Mouse (Mus musculus) lung, postnatal 0 days (tissue): ENCODE data around the gene Zfp143.

Experiments used
- CTCF ChIP-seq: IDR thresholded peaks from 2 replicates; pipeline ENCODE4 v1.5.1; 2016; ENCODE audit warnings: antibody characterized with exemption, mild to moderate bottlenecking
- EP300 ChIP-seq: IDR thresholded peaks from 2 replicates; pipeline ENCODE4 v1.6.1; 2016; ENCODE audit warnings: antibody characterized with exemption, mild to moderate bottlenecking, control low read depth

GRCm38 (mm10) chr7:110069070-110069469, 8.1 kb downstream of the Zfp143 start:
- no peak for TF ChIP-seq CTCF
- TF ChIP-seq EP300: no peak
